Mouse (Mus musculus): ENCODE data around the gene Klhl30. TPM values are rescaled to one million over a fixed set of nuclear protein-coding genes. Genes with fewer than 3 reads are reported as not detected.
A peak's percentile ranks its signal among the peaks of the same experiment; 100 is the strongest.

Gene Klhl30
- total and polyA plus RNA-seq, 3 experiments: 1.0 to 3.1 (median 2.1) TPM

- DNase-seq: peak; percentile 51
Measured at GRCm38 (mm10) chr1:91364822-91365644, 14.2 kb downstream of the Klhl30 start.

- DNase-seq: no peak
Measured at GRCm38 (mm10) chr1:91365816-91366214, 15.0 kb downstream of the Klhl30 start.

- peak; percentile 82 for DNase-seq
Measured at GRCm38 (mm10) chr1:91366215-91367108, 15.6 kb downstream of the Klhl30 start, which contains the start of gene Erfe. Gene Erfe (plus strand): TSS chr1:91366430.

- no peak for DNase-seq
Measured at GRCm38 (mm10) chr1:91367295-91367694, 16.5 kb downstream of the Klhl30 start.

GRCm38 (mm10) chr1:91369408-91369807 is 18.6 kb downstream of the Klhl30 start:
- DNase-seq: no peak

GRCm38 (mm10) chr1:91370055-91370454 is 19.2 kb downstream of the Klhl30 start:
- DNase-seq: peak; percentile 71

GRCm38 (mm10) chr1:91373414-91373835 is 22.6 kb downstream of the Klhl30 start:
- DNase-seq: no peak

GRCm38 (mm10) chr1:91380453-91381090 is 29.8 kb downstream of the Klhl30 start:
- peak; percentile 65 for DNase-seq

GRCm38 (mm10) chr1:91381091-91381471 is 30.3 kb downstream of the Klhl30 start:
- no peak for DNase-seq

GRCm38 (mm10) chr1:91390369-91390768 is 39.6 kb downstream of the Klhl30 start:
- no peak for DNase-seq

- DNase-seq: no peak
Measured at GRCm38 (mm10) chr1:91397927-91398259, 47.1 kb downstream of the Klhl30 start.

GRCm38 (mm10) chr1:91398260-91399062 is 47.6 kb downstream of the Klhl30 start, which contains the start of gene Ilkap:
Gene Ilkap (minus strand): TSS chr1:91398815.
- DNase-seq: peak; percentile 90

- DNase-seq: no peak
Measured at GRCm38 (mm10) chr1:91404976-91405375, 54.2 kb downstream of the Klhl30 start.

GRCm38 (mm10) chr1:91405406-91406169 is 54.8 kb downstream of the Klhl30 start:
- no peak for DNase-seq

GRCm38 (mm10) chr1:91407819-91408218 is 57.0 kb downstream of the Klhl30 start:
- DNase-seq: no peak

- DNase-seq: no peak
Measured at GRCm38 (mm10) chr1:91411631-91412285, 60.9 kb downstream of the Klhl30 start.

Measured in adrenal gland, adult 2 months (tissue).